Mouse (Mus musculus) brain, embryonic 14.5 days (tissue): Measurements from ENCODE around the gene 4930539E08Rik.

Experiments used
- CTCF ChIP-seq: fragments of 200-500 bp; IDR thresholded peaks from 2 replicates; pipeline ENCODE4 v1.5.1; 2012; ENCODE audit warnings: inconsistent platforms, mild to moderate bottlenecking, moderate library complexity, borderline replicate concordance; ENCODE audit not compliant: insufficient read depth, insufficient read length; ENCODE audit errors: extremely low read depth
- POLR2A ChIP-seq: fragments of 200-500 bp; IDR thresholded peaks from 2 replicates; pipeline ENCODE4 v1.6.1; 2012; ENCODE audit warnings: mild to moderate bottlenecking, inconsistent platforms, borderline replicate concordance; ENCODE audit not compliant: poor library complexity, insufficient read depth, insufficient read length, severe bottlenecking; ENCODE audit errors: extremely low read depth

DNA sequence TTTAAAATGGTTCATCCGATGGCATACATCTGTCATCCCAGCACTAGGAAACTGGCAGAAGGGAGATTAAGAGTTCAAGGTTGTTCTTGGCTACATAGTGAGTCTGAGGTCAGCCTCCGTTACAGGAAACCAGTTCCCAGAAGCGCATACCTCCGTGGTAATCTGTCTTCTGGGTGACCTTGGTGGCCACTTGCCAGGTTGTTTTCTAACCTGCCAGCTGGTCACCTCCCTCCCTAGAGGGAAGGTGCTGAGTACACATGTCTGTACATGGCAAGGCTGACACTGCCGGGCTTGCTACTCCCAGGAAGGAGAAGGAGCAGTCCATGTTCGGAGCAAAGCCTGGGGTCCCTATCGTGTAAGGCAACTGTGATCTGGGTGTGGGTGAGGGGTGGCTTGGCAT is 40.3 kb downstream of the 4930539E08Rik start:
- TF ChIP-seq POLR2A (no peak), CTCF (no peak)
